Mouse (Mus musculus) liver, postnatal 0 days (tissue): ENCODE measurements around the gene Arfip1. TPM values are rescaled to one million over a fixed set of nuclear protein-coding genes. Genes with fewer than 3 reads are reported as not detected.

Experiments
- ATAC-seq: fragments of 200-750 bp; cut with Nextera tagmentation; 2 replicates; pipeline ENCODE4 v1.8.0; 2017; ENCODE audit warnings: mild to moderate bottlenecking, moderate library complexity
- DNase-seq: peaks from one replicate; pipeline ENCODE4 v3.0.0-alpha.2; 2016
- H3K27ac ChIP-seq: fragments of 300-500 bp; sonication (generic); 2 replicates; pipeline ENCODE4 v1.5.1; 2014; ENCODE audit warnings: antibody characterized with exemption, moderate library complexity, mild to moderate bottlenecking, low read depth
- H3K27me3 ChIP-seq: fragments of 300-500 bp; sonication (generic); 2 replicates; pipeline ENCODE4 v1.6.1; 2014; ENCODE audit warnings: low read length, control low read depth, mixed read lengths; ENCODE audit not compliant: insufficient read depth
- H3K36me3 ChIP-seq: fragments of 300-500 bp; sonication (generic); replicated peaks from 2 replicates; pipeline ENCODE4 v1.6.1; 2014; ENCODE audit warnings: mild to moderate bottlenecking, control low read depth, low read length, moderate library complexity, mixed read lengths; ENCODE audit not compliant: insufficient read depth
- H3K4me1 ChIP-seq: fragments of 300-500 bp; sonication (generic); 2 replicates; pipeline ENCODE4 v1.6.1; 2014; ENCODE audit warnings: antibody characterized with exemption, mild to moderate bottlenecking, control low read depth; ENCODE audit not compliant: insufficient read depth
- H3K4me2 ChIP-seq: fragments of 300-500 bp; sonication (generic); 2 replicates; pipeline ENCODE4 v1.6.1; 2014; ENCODE audit warnings: low read depth, mild to moderate bottlenecking, low read length, moderate library complexity, mixed read lengths
- H3K4me3 ChIP-seq: fragments of 300-500 bp; sonication (generic); 2 replicates; pipeline ENCODE4 v1.5.1; 2014; ENCODE audit warnings: low read depth, low read length
- H3K9ac ChIP-seq: fragments of 300-500 bp; sonication (generic); replicated peaks from 2 replicates; pipeline ENCODE4 v1.6.1; 2014; ENCODE audit warnings: mild to moderate bottlenecking, moderate library complexity
- H3K9me3 ChIP-seq: fragments of 300-500 bp; sonication (generic); 2 replicates; pipeline ENCODE4 v1.6.1; 2016; ENCODE audit warnings: mild to moderate bottlenecking, control low read depth, low read length, mixed read lengths
- CTCF ChIP-seq: sonication (generic); IDR thresholded peaks from 2 replicates; pipeline ENCODE4 v1.5.1; 2016; ENCODE audit warnings: antibody characterized with exemption, low read depth
- EP300 ChIP-seq: IDR thresholded peaks from 2 replicates; pipeline ENCODE4 v1.6.1; 2016; ENCODE audit warnings: antibody characterized with exemption, low read depth, mild to moderate bottlenecking
- WGBS: fragments of 180-500 bp; shearing (Covaris S2); extraction: QIAGEN DNeasy Blood & Tissue Kit; methylation state at CpG from one replicate; pipeline ENCODE4 v1.1.7; 2014; ENCODE audit not compliant: insufficient replicate concordance; 5-methylcytosine and 5-hydroxymethylcytosine counted together
- polyA plus RNA-seq: library from polyadenylated mRNA; unstranded; fragments of >200 nt; fragmentation: Nextera tagmentation; extraction: Ambion mirVana; gene quantifications from 2 replicates; pipeline ENCODE4 v1.2.1, GENCODE M21; 2015

The Arfip1 gene
- polyA plus RNA-seq, 1 experiment from 2014 or later = 15.1 TPM

- 65% methylated on average over 6 of the region's 6 CpGs for WGBS
- Histone ChIP-seq H3K27me3 (peaks cover 5% of the 10 kb centered on the region; the same call in 1 of the 2 replicates), H3K9ac (no peak overlapping the region), H3K36me3 (no peaks in the 10 kb centered on the region), H3K27ac (no peak overlapping the region), H3K4me1 (no peaks in the 10 kb centered on the region), H3K4me3 (no peak overlapping the region), H3K4me2 (no peak overlapping the region), H3K9me3 (no peaks in the 10 kb centered on the region)
- DNase-seq (no peak), ATAC-seq (no peak)
- TF ChIP-seq CTCF (no peak), EP300 (no peak)
Observed at GRCm38 (mm10) chr3:84598756-84599155, 16.3 kb upstream of the Arfip1 start.

GRCm38 (mm10) chr3:84597996-84598734, 15.7 kb upstream of the Arfip1 start:
- Histone ChIP-seq H3K9ac (no peak overlapping the region), H3K4me3 (no peak overlapping the region), H3K27me3 (peaks cover 5% of the 10 kb centered on the region; the same call in 1 of the 2 replicates), H3K9me3 (no peaks in the 10 kb centered on the region), H3K27ac (no peak overlapping the region), H3K4me1 (no peaks in the 10 kb centered on the region), H3K4me2 (no peak overlapping the region), H3K36me3 (no peaks in the 10 kb centered on the region)
- 42% methylated on average over 6 of the region's 6 CpGs for WGBS
- DNase-seq (peak; percentile 36), ATAC-seq (peak; percentile 56)
- TF ChIP-seq EP300 = no peak
- no peak for TF ChIP-seq CTCF

- no peak for ATAC-seq
- H3K9ac ChIP-seq = no peak overlapping the region
- H3K4me2 ChIP-seq = peak overlapping the region; percentile 72
- no peaks in the 10 kb centered on the region for H3K36me3 ChIP-seq
- DNase-seq = no peak
- no peak for TF ChIP-seq CTCF
- TF ChIP-seq EP300 = no peak
- H3K27ac ChIP-seq = no peak overlapping the region
- H3K4me3 ChIP-seq = peak overlapping the region; percentile 38; the same call in 1 of the 2 replicates
- H3K4me1 ChIP-seq = no peaks in the 10 kb centered on the region
- WGBS = 39% methylated on average over 5 of the region's 5 CpGs
- H3K9me3 ChIP-seq = no peaks in the 10 kb centered on the region
- H3K27me3 ChIP-seq = peaks cover 5% of the 10 kb centered on the region; the same call in 1 of the 2 replicates
Observed at GRCm38 (mm10) chr3:84595677-84596234, 13.3 kb upstream of the Arfip1 start.

- TF ChIP-seq CTCF (no peak), EP300 (no peak)
- ATAC-seq (no peak), DNase-seq (no peak)
- Histone ChIP-seq H3K9me3 (no peaks in the 10 kb centered on the region), H3K36me3 (no peaks in the 10 kb centered on the region), H3K9ac (peak overlapping the region; percentile 27; the same call in 1 of the 2 replicates), H3K27ac (no peak overlapping the region), H3K4me2 (peak overlapping the region; percentile 72), H3K4me3 (peak overlapping the region; percentile 38), H3K4me1 (no peaks in the 10 kb centered on the region), H3K27me3 (peaks cover 5% of the 10 kb centered on the region; the same call in 1 of the 2 replicates)
- 7% methylated on average over 23 of the region's 23 CpGs for WGBS
Observed at GRCm38 (mm10) chr3:84594894-84595676, 12.7 kb upstream of the Arfip1 start.

- no peak within 1 kb of the TSS for H3K27ac ChIP-seq
- no peaks in the 10 kb centered on the region for H3K4me1 ChIP-seq
- ATAC-seq (no peak), DNase-seq (no peak)
- WGBS = 79% methylated on average over 2 of the region's 2 CpGs
- TF ChIP-seq EP300 (no peak), CTCF (no peak)
- H3K36me3 ChIP-seq = no peaks in the 10 kb centered on the region
- no peak within 1 kb of the TSS for H3K4me3 ChIP-seq
- H3K4me2 ChIP-seq = no peak within 1 kb of the TSS
- H3K9ac ChIP-seq = no peak within 1 kb of the TSS
- peaks cover 5% of the 10 kb centered on the region; the same call in 1 of the 2 replicates for H3K27me3 ChIP-seq
- no peaks in the 10 kb centered on the region for H3K9me3 ChIP-seq
Observed at GRCm38 (mm10) chr3:84593274-84593673, 10.8 kb upstream of the Arfip1 start, which contains the start of gene Tigd4. TSS of gene Tigd4 (plus strand) at chr3:84593574.

- no peak for ATAC-seq
- Histone ChIP-seq H3K27me3 (no peaks in the 10 kb centered on the region), H3K4me2 (no peak overlapping the region), H3K9me3 (no peaks in the 10 kb centered on the region), H3K9ac (no peak overlapping the region), H3K36me3 (no peaks in the 10 kb centered on the region), H3K27ac (no peak overlapping the region), H3K4me1 (peaks cover 7% of the 10 kb centered on the region), H3K4me3 (no peak overlapping the region)
- no peak for DNase-seq
- peak; percentile 34; the same call in 1 of the 2 replicates for TF ChIP-seq EP300
- no peak for TF ChIP-seq CTCF
- 18% methylated on average over 5 of the region's 5 CpGs for WGBS
Observed at GRCm38 (mm10) chr3:84586736-84587135, 4.3 kb upstream of the Arfip1 start.
